Mouse (Mus musculus) layer of hippocampus, postnatal 36 days (tissue): ENCODE data around the gene 4930522H14Rik. TPM values are rescaled to one million over a fixed set of nuclear protein-coding genes. Genes with fewer than 3 reads are reported as not detected.
A peak's percentile ranks its signal among the peaks of the same experiment; 100 is the strongest.

Experiments
- DNase-seq, 2 experiments: peaks; one replicate each; pipeline ENCODE4 v3.0.0; 2022
- total RNA-seq, 2 experiments: library from RNA; stranded (reverse); gene quantifications; 2 replicates each; pipeline ENCODE4 v1.2.3; 2021

The 4930522H14Rik gene
- total RNA-seq, 2 experiments from 2014 or later: not detected

- DNase-seq: peak; percentile 41 to 42
Observed at GRCm38 (mm10) chr4:109475577-109476553, 55.2 kb downstream of the 4930522H14Rik start.

GRCm38 (mm10) chr4:109475078-109475477, 56.0 kb downstream of the 4930522H14Rik start:
- DNase-seq: no peak

DNA sequence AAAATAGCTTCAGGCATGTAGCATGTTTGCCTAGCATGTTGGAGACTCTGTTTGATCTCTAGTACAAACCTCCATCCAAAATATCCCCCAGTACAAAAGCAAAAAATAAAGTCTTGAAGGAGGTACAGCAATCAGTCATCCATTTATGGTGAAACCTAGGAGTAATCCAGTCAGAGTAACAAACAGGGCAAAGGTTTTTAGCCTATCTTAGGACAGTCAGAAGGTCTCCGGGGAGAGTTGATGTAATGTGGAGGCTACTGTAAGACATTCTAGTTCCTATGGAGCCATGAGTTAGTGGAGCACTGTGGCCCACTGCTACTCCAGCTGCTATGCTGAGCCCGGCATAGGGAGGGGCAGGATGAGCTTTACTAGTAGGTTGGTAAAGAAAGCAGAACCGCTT, 58.5 kb downstream of the 4930522H14Rik start:
- no peak for DNase-seq

DNA sequence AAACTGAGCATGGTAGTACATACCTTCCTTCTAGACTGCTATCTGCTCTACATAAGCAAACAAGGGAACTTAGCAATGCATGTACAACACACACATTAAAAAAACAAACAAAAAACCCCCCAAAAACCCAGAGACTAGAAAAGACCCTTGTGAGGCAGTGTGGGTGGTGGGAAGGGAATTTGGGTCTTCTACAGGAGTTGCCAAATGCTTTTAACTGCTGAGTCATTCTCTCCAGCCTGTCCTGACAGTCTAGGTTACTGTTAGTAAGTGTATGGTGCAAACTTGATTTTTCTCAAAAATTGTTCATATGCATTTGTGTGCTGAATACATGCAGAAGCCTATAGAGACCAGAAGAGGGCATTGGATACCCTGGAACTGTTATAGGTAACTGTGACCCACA, 59.5 kb downstream of the 4930522H14Rik start:
- no peak for DNase-seq

GRCm38 (mm10) chr4:109467687-109468086, 63.4 kb downstream of the 4930522H14Rik start:
- DNase-seq: no peak

- no peak for DNase-seq
Observed at GRCm38 (mm10) chr4:109463892-109464291, 67.2 kb downstream of the 4930522H14Rik start.

DNA sequence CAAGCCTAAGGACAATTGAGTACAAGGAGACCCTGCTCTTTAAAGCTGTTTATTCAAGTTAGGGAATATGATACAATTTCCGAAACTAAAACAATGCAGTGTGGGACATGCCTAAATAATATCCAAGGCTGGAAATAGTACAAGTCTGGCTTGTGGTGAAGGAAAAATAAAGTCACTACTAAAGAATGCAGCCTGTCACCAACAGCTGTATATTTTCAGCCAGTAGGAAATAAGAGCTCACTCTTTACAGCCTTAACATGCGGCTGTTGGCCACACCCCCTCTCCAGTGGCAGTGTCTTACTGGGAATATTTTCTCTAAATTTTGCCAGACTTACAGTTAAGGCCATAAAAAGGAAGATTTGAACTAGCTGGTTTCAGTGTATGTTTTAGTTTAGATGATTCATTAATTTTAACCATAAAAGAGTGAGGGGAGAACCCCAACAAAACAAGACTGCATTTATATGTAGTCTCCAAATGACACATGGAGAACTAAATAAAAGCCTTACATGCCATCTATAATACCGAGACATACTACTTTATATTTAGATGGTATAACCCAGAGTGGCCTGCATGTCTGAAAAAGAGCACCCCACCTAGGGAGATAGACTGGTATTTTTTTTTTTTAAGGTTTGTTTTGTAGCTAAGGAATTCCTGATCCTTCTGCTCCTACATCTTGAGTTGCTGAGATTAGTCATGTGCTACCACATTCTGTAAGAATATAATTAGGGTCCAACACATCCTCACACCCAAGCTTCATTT, 70.5 kb downstream of the 4930522H14Rik start:
- DNase-seq: no peak

- DNase-seq: no peak
Observed at GRCm38 (mm10) chr4:109456821-109457220, 74.3 kb downstream of the 4930522H14Rik start.

Other genes starting within 250 kb of the 4930522H14Rik start
- gene Ttc39a, start 124.7 kb downstream of the 4930522H14Rik start, total RNA-seq: 1 to 10 TPM; 1.2 to 1.9 TPM
- 100 to 1,000 TPM; 181 to 188 TPM for gene Rnf11, start 46.6 kb downstream of the 4930522H14Rik start, total RNA-seq
- 1 to 10 TPM; 3.6 to 4.1 TPM for gene Cdkn2c, start 135.9 kb upstream of the 4930522H14Rik start, total RNA-seq
- 10 to 100 TPM; 23.6 to 26.0 TPM for gene Faf1, start 145.3 kb upstream of the 4930522H14Rik start, total RNA-seq